Mouse (Mus musculus): Measurements from ENCODE around the gene Csnk1g2.

- TF ChIP-seq CTCF (conservative IDR thresholded peaks at IDR 0.05; ENCODE audit: low read length): no peak
- no peak for TF ChIP-seq POU5F1 (IDR thresholded peaks at IDR 0.05; ENCODE audit: borderline replicate concordance, low read length)
Measured at GRCm38 (mm10) chr10:80656863-80657623, 34.4 kb downstream of the Csnk1g2 start, which contains the start of gene Btbd2.
